Mouse (Mus musculus) stomach, postnatal 0 days (tissue): ENCODE measurements around the gene Gm6583. TPM values are rescaled to one million over a fixed set of nuclear protein-coding genes. Genes with fewer than 3 reads are reported as not detected.

ENCODE experiments used
- ATAC-seq: fragments of 200-750 bp; cut with Nextera tagmentation; 2 replicates; pipeline ENCODE4 v1.8.0; 2017; ENCODE audit not compliant: low FRiP score, low TSS enrichment
- DNase-seq: peaks from one replicate; pipeline ENCODE4 v3.0.0-alpha.2; 2016; ENCODE audit warnings: low spot score
- H3K27ac ChIP-seq: fragments of 300-500 bp; sonication (generic); replicated peaks from 2 replicates; pipeline ENCODE4 v1.5.1; 2014; ENCODE audit warnings: mild to moderate bottlenecking, control low read depth
- H3K27me3 ChIP-seq: fragments of 300-500 bp; sonication (generic); 2 replicates; pipeline ENCODE4 v1.6.1; 2014; ENCODE audit warnings: low read length; ENCODE audit not compliant: control insufficient read depth, insufficient read depth
- H3K36me3 ChIP-seq: fragments of 300-500 bp; sonication (generic); 2 replicates; pipeline ENCODE4 v1.6.1; 2014; ENCODE audit warnings: low read length, mixed read lengths; ENCODE audit not compliant: control insufficient read depth, insufficient read depth
- H3K4me1 ChIP-seq: fragments of 300-500 bp; sonication (generic); replicated peaks from 2 replicates; pipeline ENCODE4 v1.6.1; 2014; ENCODE audit warnings: antibody characterized with exemption; ENCODE audit not compliant: control insufficient read depth, insufficient read depth
- H3K4me2 ChIP-seq: fragments of 300-500 bp; sonication (generic); replicated peaks from 2 replicates; pipeline ENCODE4 v1.6.1; 2014; ENCODE audit warnings: low read depth, mild to moderate bottlenecking, control low read depth, moderate library complexity
- H3K4me3 ChIP-seq: fragments of 300-500 bp; sonication (generic); 2 replicates; pipeline ENCODE4 v1.5.1; 2014; ENCODE audit warnings: low read depth, low read length, control low read depth
- H3K9ac ChIP-seq: fragments of 300-500 bp; sonication (generic); 2 replicates; pipeline ENCODE4 v1.6.1; 2014; ENCODE audit warnings: mild to moderate bottlenecking, low read length, control low read depth, mixed read lengths
- H3K9me3 ChIP-seq: fragments of 300-500 bp; sonication (generic); 2 replicates; pipeline ENCODE4 v1.6.1; 2016; ENCODE audit warnings: low read length; ENCODE audit not compliant: control insufficient read depth
- CTCF ChIP-seq: IDR thresholded peaks from 2 replicates; pipeline ENCODE4 v1.5.1; 2016; ENCODE audit warnings: antibody characterized with exemption, low read depth, mild to moderate bottlenecking, moderate library complexity
- EP300 ChIP-seq: optimal IDR thresholded peaks from 2 replicates; pipeline ENCODE3; 2016; ENCODE audit warnings: antibody characterized with exemption
- WGBS: fragments of 180-500 bp; shearing (Covaris S2); extraction: QIAGEN DNeasy Blood & Tissue Kit; methylation state at CpG from one replicate; pipeline ENCODE4 v1.1.7; 2014; 5-methylcytosine and 5-hydroxymethylcytosine counted together
- polyA plus RNA-seq: library from polyadenylated mRNA; unstranded; fragments of >200 nt; fragmentation: Nextera tagmentation; extraction: Ambion mirVana; gene quantifications from 2 replicates; pipeline ENCODE4 v1.2.1, GENCODE M21; 2015

The Gm6583 gene
- polyA plus RNA-seq, 1 experiment from 2014 or later: 0.08 TPM

DNA sequence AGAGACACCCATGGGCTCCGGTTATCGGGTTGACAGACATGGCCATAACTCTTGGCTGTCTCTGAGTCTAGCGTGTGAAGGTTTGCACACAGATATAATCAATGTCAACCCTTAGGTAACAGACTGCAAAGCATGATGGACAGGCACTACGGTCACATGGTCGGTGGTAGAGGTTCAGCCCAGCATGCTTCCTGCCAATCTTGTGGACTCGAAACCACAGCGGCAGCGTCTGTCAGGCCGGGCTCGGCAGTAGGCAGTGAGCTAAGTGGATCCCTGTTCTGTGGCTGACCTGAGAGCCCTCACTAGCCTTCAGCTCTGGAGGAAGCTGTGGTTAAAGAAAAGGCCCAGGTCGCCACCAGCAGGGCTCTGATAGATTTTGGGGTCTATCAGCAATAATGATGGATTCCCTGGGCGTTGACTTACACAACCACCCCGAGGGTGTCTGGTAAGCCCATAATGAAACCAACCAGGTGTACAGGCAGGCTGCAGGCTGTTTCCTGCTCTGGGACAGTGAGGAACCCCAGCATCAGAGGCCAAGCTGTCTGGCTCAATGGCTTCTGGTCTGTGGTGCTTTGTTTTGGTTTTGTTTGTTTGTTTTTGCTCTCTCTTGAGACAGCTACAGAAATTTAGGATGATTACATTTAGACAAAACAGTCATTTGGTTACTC is 29.1 kb upstream of the Gm6583 start:
- no peaks in the 10 kb centered on the region for H3K4me1 ChIP-seq
- H3K4me3 ChIP-seq: no peak overlapping the region
- WGBS: 88% methylated on average over 13 of the region's 13 CpGs
- no peak for DNase-seq
- H3K4me2 ChIP-seq: no peak overlapping the region
- H3K9me3 ChIP-seq: no peaks in the 10 kb centered on the region
- H3K27ac ChIP-seq: no peak overlapping the region
- no peak for TF ChIP-seq EP300
- TF ChIP-seq CTCF: no peak
- no peak for ATAC-seq
- H3K27me3 ChIP-seq: no peaks in the 10 kb centered on the region
- no peak overlapping the region for H3K9ac ChIP-seq
- no peaks in the 10 kb centered on the region for H3K36me3 ChIP-seq

DNA sequence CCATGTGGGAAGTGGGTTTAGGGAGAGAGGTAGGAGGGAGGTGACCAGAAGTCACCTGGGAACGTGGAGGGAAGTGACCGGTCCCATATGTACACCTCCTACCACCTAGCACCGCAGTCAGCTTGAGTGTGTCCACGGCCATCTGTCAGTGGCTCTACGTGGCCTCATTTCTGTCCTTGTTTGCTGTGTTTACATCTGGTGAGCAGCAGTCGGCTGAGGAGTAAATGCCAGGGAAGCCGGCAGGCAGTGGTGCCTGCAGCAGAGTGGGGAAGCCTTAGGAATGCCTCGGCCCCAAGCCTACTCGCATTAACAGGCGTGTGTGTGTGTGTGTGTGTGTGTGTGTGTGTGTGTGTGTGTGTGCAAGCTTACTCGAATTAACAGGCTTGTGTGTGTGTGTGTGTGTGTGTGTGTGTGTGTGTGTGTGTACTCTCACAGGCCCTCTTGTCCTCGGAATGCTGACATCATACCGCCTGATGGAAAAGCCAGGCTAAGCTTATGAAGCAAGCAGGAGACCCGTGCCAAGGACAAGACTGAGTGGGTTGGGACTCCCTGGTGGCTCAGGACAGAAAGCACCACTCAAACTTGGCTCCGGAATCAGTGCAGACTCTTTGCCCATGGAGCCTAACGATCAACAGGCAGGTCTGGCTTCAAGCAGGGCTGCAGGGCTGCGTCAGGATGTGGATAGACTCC is 27.0 kb upstream of the Gm6583 start:
- Histone ChIP-seq H3K4me2 (no peak overlapping the region), H3K9me3 (no peaks in the 10 kb centered on the region), H3K36me3 (no peaks in the 10 kb centered on the region), H3K4me1 (no peaks in the 10 kb centered on the region), H3K4me3 (no peak overlapping the region), H3K9ac (0 out of 2 replicates have a peak overlapping the region, but pooled peaks have one; percentile 18), H3K27ac (peak overlapping the region; percentile 49), H3K27me3 (no peaks in the 10 kb centered on the region)
- WGBS: 29% methylated on average over 16 of the region's 17 CpGs
- no peak for TF ChIP-seq EP300
- no peak for TF ChIP-seq CTCF
- DNase-seq: peak; percentile 35
- ATAC-seq: peak; percentile 50; the same call in 1 of the 2 replicates

DNA sequence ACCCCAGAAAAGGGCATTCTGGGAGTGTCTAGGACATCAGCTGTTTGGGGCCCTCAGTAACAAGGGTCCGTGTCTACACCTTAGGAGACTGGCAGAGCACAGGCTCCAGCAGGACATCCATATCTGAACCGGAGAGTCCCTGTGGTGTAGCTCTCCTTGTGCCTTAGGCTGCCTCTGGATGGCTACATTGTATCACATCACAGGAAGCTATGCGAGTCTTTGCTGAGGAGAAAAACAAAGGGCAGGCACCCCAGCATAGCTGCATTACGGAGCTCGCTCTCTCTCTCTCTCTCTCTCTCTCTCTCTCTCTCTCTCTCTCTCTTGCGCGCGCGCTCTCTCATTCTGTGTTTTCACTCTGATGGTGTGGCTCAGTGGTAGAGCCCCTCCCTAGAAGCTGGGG is 26.2 kb upstream of the Gm6583 start:
- Histone ChIP-seq H3K27me3 (no peaks in the 10 kb centered on the region), H3K4me1 (no peaks in the 10 kb centered on the region), H3K4me2 (no peak overlapping the region), H3K9ac (0 out of 2 replicates have a peak overlapping the region, but pooled peaks have one; percentile 18), H3K4me3 (no peak overlapping the region), H3K36me3 (0 out of 2 replicates have a peak, but pooled peaks cover 3% of the 10 kb centered on the region), H3K9me3 (no peaks in the 10 kb centered on the region), H3K27ac (no peak overlapping the region)
- TF ChIP-seq CTCF: peak; percentile 15; the same call in 1 of the 2 replicates
- no peak for TF ChIP-seq EP300
- no peak for ATAC-seq
- WGBS: 51% methylated on average over 9 of the region's 9 CpGs
- DNase-seq: no peak

DNA sequence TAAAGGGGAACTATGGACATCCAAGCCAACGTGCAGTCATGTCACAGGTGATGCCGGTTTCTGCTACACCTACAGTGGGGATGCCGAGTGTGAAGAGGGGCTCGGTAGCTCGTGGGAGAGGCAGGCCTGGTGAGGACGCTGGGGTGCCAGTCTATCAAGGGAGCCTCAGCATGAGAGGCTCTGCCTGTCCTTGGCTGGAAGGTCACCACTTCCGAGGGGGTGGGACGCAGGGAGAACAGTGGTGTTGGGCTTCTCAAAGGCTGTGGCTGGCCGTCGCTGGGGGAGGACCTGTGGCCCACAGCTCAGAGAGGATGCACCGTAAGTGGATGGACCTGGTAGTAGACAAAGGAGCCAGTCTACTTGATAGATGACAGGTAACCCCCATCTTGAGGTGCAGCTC is 25.3 kb upstream of the Gm6583 start:
- no peak for ATAC-seq
- Histone ChIP-seq H3K27ac (no peak overlapping the region), H3K9me3 (no peaks in the 10 kb centered on the region), H3K27me3 (no peaks in the 10 kb centered on the region), H3K4me1 (no peaks in the 10 kb centered on the region), H3K36me3 (peaks cover 3% of the 10 kb centered on the region; the same call in 1 of the 2 replicates), H3K4me2 (no peak overlapping the region), H3K4me3 (no peak overlapping the region), H3K9ac (no peak overlapping the region)
- no peak for TF ChIP-seq CTCF
- DNase-seq: no peak
- WGBS: 83% methylated on average over 11 of the region's 11 CpGs

DNA sequence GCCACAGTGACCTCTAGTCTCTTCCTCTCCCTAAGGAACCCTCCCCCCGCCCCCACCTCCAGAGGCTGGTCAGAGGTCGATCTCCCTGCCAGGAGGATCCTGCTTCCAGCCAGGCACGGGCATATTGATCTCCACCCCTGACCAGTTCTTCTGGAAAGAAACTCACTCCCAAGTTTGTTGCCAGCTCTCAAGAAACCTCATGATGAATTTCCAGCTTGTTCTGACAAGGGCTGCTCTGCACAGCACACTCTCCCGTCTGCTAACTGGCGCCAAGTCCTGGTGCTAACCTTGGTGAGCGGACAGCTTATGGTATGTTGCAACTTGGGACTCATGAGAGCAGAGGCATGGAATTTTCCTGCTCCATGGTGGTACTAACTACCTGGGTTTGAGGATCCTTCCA is 22.9 kb upstream of the Gm6583 start:
- DNase-seq: no peak

DNA sequence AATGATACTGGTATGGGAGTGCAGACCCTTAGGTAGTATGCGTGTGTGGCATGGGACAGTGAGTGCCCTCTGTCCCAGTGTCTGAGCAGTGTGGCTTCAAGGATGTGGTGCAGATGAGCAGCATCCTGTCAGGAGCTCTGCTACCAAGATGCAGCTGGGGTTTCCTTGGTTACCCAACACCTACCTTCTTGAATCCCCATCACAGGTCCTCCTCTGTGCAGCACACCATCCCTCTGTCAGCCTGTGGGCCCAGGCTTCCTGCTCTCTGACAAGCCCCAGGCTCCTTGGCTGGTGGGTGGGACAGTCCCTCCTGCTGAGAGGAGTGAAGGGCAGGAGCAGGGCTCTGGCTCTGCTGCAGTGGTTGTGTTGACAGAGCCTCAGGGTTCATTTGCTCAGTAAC is 21.5 kb upstream of the Gm6583 start:
- Histone ChIP-seq H3K4me2 (no peak overlapping the region), H3K4me3 (no peak overlapping the region), H3K36me3 (peaks cover 6% of the 10 kb centered on the region; the same call in 1 of the 2 replicates), H3K4me1 (no peaks in the 10 kb centered on the region), H3K27ac (no peak overlapping the region), H3K9ac (no peak overlapping the region), H3K9me3 (no peaks in the 10 kb centered on the region), H3K27me3 (no peaks in the 10 kb centered on the region)
- no peak for TF ChIP-seq CTCF
- no peak for TF ChIP-seq EP300
- DNase-seq (no peak), ATAC-seq (no peak)
- 95% methylated on average over 1 of the region's 1 CpGs for WGBS

More for the DNA sequence above, 22.9 kb upstream of the Gm6583 start:
- peaks cover 3% of the 10 kb centered on the region; the same call in 1 of the 2 replicates for H3K36me3 ChIP-seq
- H3K9me3 ChIP-seq: no peaks in the 10 kb centered on the region
- no peak overlapping the region for H3K4me3 ChIP-seq
- 76% methylated on average over 6 of the region's 6 CpGs for WGBS
- no peaks in the 10 kb centered on the region for H3K27me3 ChIP-seq
- TF ChIP-seq EP300 (no peak), CTCF (no peak)
- no peaks in the 10 kb centered on the region for H3K4me1 ChIP-seq
- no peak overlapping the region for H3K9ac ChIP-seq
- no peak for ATAC-seq
- no peak overlapping the region for H3K27ac ChIP-seq
- no peak overlapping the region for H3K4me2 ChIP-seq
